Mouse (Mus musculus): ENCODE results near the gene Esp23. TPM values are rescaled to one million over a fixed set of nuclear protein-coding genes. Genes with fewer than 3 reads are reported as not detected.
"Not testable (repeated sequence)": the region's sequence is repeated elsewhere in the genome, so short reads cannot be mapped to it uniquely, and the experiment has no call there.

The Esp23 gene
- not detected in 2 replicates for polyA plus RNA-seq (2012; rRNA removed)
- not detected in 2 replicates for polyA plus RNA-seq (2014; fragmentation: Nextera tagmentation; extraction: Ambion mirVana)

GRCm38 (mm10) chr17:39076937-39077336 is at the start of gene Esp23:
TSS of gene Esp23 (minus strand) at chr17:39077037.
- WGBS = 47% methylated on average over 1 of the region's 1 CpGs
- ATAC-seq (ENCODE audit: low FRiP score, low read depth) (no peak), DNase-seq (ENCODE audit: low spot score) (no peak)
- H3K4me1 ChIP-seq (ENCODE audit: control insufficient read depth, insufficient read depth, low read length) = no peaks in the 10 kb centered on the region
- no peaks in the 10 kb centered on the region; the same call in 1 of the 2 replicates for H3K9me3 ChIP-seq (ENCODE audit: control insufficient read depth, low read length)
- H3K27me3 ChIP-seq (ENCODE audit: control insufficient read depth, insufficient read depth, low read length) = no peaks in the 10 kb centered on the region
- H3K27ac ChIP-seq (replicated peaks; ENCODE audit: low read depth, low read length) = no peak within 1 kb of the TSS
- H3K4me2 ChIP-seq (replicated peaks; ENCODE audit: low read depth, low read length, severe bottlenecking) = no peak within 1 kb of the TSS
- no peak for TF ChIP-seq POLR2A (IDR thresholded peaks at IDR 0.05; ENCODE audit: borderline replicate concordance, extremely low read depth, insufficient read depth, insufficient read length)
- H3K4me3 ChIP-seq (replicated peaks; ENCODE audit: low read length) = no peak within 1 kb of the TSS
- no peaks in the 10 kb centered on the region for H3K36me3 ChIP-seq (ENCODE audit: control insufficient read depth, insufficient read depth, low read length)
- no peak within 1 kb of the TSS for H3K9ac ChIP-seq (ENCODE audit: low read depth, low read length, severe bottlenecking)

- not testable (repeated sequence) for H3K27ac ChIP-seq (replicated peaks; ENCODE audit: low read depth, low read length); H3K4me1 ChIP-seq (ENCODE audit: control insufficient read depth, insufficient read depth, low read length); H3K9me3 ChIP-seq (ENCODE audit: control insufficient read depth, low read length); ATAC-seq (ENCODE audit: low FRiP score, low read depth); H3K4me2 ChIP-seq (replicated peaks; ENCODE audit: low read depth, low read length, severe bottlenecking); H3K4me3 ChIP-seq (replicated peaks; ENCODE audit: low read length); H3K36me3 ChIP-seq (ENCODE audit: control insufficient read depth, insufficient read depth, low read length); H3K9ac ChIP-seq (ENCODE audit: low read depth, low read length, severe bottlenecking); H3K27me3 ChIP-seq (ENCODE audit: control insufficient read depth, insufficient read depth, low read length)
- 75% methylated on average over 11 of the region's 11 CpGs for WGBS
- peak; percentile 3 for DNase-seq (ENCODE audit: low spot score)
Measured at GRCm38 (mm10) chr17:39107126-39107525, 30.3 kb upstream of the Esp23 start.

GRCm38 (mm10) chr17:39095034-39095433 is 18.2 kb upstream of the Esp23 start, which contains the start of gene Esp22:
TSS of gene Esp22 (plus strand) at chr17:39095334.
- ATAC-seq (ENCODE audit: low FRiP score, low read depth) (no peak), DNase-seq (ENCODE audit: low spot score) (no peak)
- H3K27me3 ChIP-seq (ENCODE audit: control insufficient read depth, insufficient read depth, low read length) = no peaks in the 10 kb centered on the region
- 95% methylated on average over 1 of the region's 1 CpGs for WGBS
- no peak within 1 kb of the TSS for H3K4me2 ChIP-seq (replicated peaks; ENCODE audit: low read depth, low read length, severe bottlenecking)
- no peaks in the 10 kb centered on the region for H3K36me3 ChIP-seq (ENCODE audit: control insufficient read depth, insufficient read depth, low read length)
- H3K4me3 ChIP-seq (replicated peaks; ENCODE audit: low read length) = no peak within 1 kb of the TSS
- H3K27ac ChIP-seq (replicated peaks; ENCODE audit: low read depth, low read length) = no peak within 1 kb of the TSS
- H3K4me1 ChIP-seq (ENCODE audit: control insufficient read depth, insufficient read depth, low read length) = no peaks in the 10 kb centered on the region
- H3K9ac ChIP-seq (ENCODE audit: low read depth, low read length, severe bottlenecking) = no peak within 1 kb of the TSS
- peaks cover 7% of the 10 kb centered on the region; the same call in 1 of the 2 replicates for H3K9me3 ChIP-seq (ENCODE audit: control insufficient read depth, low read length)
- TF ChIP-seq POLR2A (IDR thresholded peaks at IDR 0.05; ENCODE audit: borderline replicate concordance, extremely low read depth, insufficient read depth, insufficient read length) = no peak

- Histone ChIP-seq H3K27me3 (ENCODE audit: control insufficient read depth, insufficient read depth, low read length) (no peaks in the 10 kb centered on the region), H3K9me3 (ENCODE audit: control insufficient read depth, low read length) (peaks cover 9% of the 10 kb centered on the region), H3K4me3 (replicated peaks; ENCODE audit: low read length) (no peak overlapping the region), H3K4me2 (replicated peaks; ENCODE audit: low read depth, low read length, severe bottlenecking) (no peak overlapping the region), H3K9ac (ENCODE audit: low read depth, low read length, severe bottlenecking) (no peak overlapping the region), H3K27ac (replicated peaks; ENCODE audit: low read depth, low read length) (no peak overlapping the region), H3K36me3 (ENCODE audit: control insufficient read depth, insufficient read depth, low read length) (no peaks in the 10 kb centered on the region), H3K4me1 (ENCODE audit: control insufficient read depth, insufficient read depth, low read length) (no peaks in the 10 kb centered on the region)
- no peak for TF ChIP-seq POLR2A (IDR thresholded peaks at IDR 0.05; ENCODE audit: borderline replicate concordance, extremely low read depth, insufficient read depth, insufficient read length)
- ATAC-seq (ENCODE audit: low FRiP score, low read depth) = no peak
- DNase-seq (ENCODE audit: low spot score) = no peak
Measured at GRCm38 (mm10) chr17:39063641-39064040, 13.2 kb downstream of the Esp23 start.

DNA sequence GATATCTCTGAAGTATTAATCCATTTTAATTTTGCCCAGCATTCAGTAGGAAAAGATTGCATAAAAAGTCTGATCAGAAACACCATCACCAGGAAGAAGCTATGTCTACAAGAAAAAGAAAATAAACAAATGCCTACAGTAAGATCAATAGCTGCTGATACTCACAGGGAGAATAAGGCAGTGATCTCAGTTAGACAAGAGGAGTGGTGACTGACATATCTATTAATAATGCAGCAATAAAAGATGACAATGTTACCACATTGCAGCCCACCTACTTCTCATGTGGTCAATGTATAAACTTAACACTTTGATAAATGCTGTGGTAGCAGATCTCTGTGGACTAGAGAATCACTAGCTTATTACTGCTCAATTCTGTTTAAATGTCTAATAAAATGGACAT is 33.6 kb downstream of the Esp23 start, which contains the start of gene Gm21903:
TSS of gene Gm21903 (minus strand) at position 101 of the 400 bp plus-strand sequence.
- H3K27ac ChIP-seq (replicated peaks; ENCODE audit: low read depth, low read length) = no peak within 1 kb of the TSS
- TF ChIP-seq POLR2A (IDR thresholded peaks at IDR 0.05; ENCODE audit: borderline replicate concordance, extremely low read depth, insufficient read depth, insufficient read length) = no peak
- no peaks in the 10 kb centered on the region for H3K36me3 ChIP-seq (ENCODE audit: control insufficient read depth, insufficient read depth, low read length)
- no peak for DNase-seq (ENCODE audit: low spot score)
- H3K4me1 ChIP-seq (ENCODE audit: control insufficient read depth, insufficient read depth, low read length) = no peaks in the 10 kb centered on the region
- H3K9ac ChIP-seq (ENCODE audit: low read depth, low read length, severe bottlenecking) = no peak within 1 kb of the TSS
- H3K4me2 ChIP-seq (replicated peaks; ENCODE audit: low read depth, low read length, severe bottlenecking) = no peak within 1 kb of the TSS
- no peak within 1 kb of the TSS for H3K4me3 ChIP-seq (replicated peaks; ENCODE audit: low read length)
- H3K9me3 ChIP-seq (ENCODE audit: control insufficient read depth, low read length) = no peaks in the 10 kb centered on the region; the same call in 1 of the 2 replicates
- no peak for ATAC-seq (ENCODE audit: low FRiP score, low read depth)
- H3K27me3 ChIP-seq (ENCODE audit: control insufficient read depth, insufficient read depth, low read length) = no peaks in the 10 kb centered on the region

- DNase-seq (ENCODE audit: low spot score); H3K4me1 ChIP-seq (ENCODE audit: control insufficient read depth, insufficient read depth, low read length); ATAC-seq (ENCODE audit: low FRiP score, low read depth); H3K36me3 ChIP-seq (ENCODE audit: control insufficient read depth, insufficient read depth, low read length); H3K4me3 ChIP-seq (replicated peaks; ENCODE audit: low read length); H3K27me3 ChIP-seq (ENCODE audit: control insufficient read depth, insufficient read depth, low read length); H3K9ac ChIP-seq (ENCODE audit: low read depth, low read length, severe bottlenecking); H3K4me2 ChIP-seq (replicated peaks; ENCODE audit: low read depth, low read length, severe bottlenecking); H3K27ac ChIP-seq (replicated peaks; ENCODE audit: low read depth, low read length); H3K9me3 ChIP-seq (ENCODE audit: control insufficient read depth, low read length): not testable (repeated sequence)
- WGBS = 89% methylated on average over 3 of the region's 3 CpGs
Measured at GRCm38 (mm10) chr17:39036395-39036794, 40.4 kb downstream of the Esp23 start, which contains the start of gene Esp24. TSS of gene Esp24 (plus strand) at chr17:39036695.

Other genes with a start within 250 kb of the Esp23 start
- not detected in 2 replicates for gene Esp24, start 40.3 kb downstream of the Esp23 start, polyA plus RNA-seq (2012; rRNA removed)
- not detected in 2 replicates for gene Esp24, start 40.3 kb downstream of the Esp23 start, polyA plus RNA-seq (2014; fragmentation: Nextera tagmentation; extraction: Ambion mirVana)
- not detected in 2 replicates for gene Gm21903, start 33.7 kb downstream of the Esp23 start, polyA plus RNA-seq (2012; rRNA removed)
- not detected in 2 replicates for gene Gm21903, start 33.7 kb downstream of the Esp23 start, polyA plus RNA-seq (2014; fragmentation: Nextera tagmentation; extraction: Ambion mirVana)
- not detected in 2 replicates for gene Esp22, start 18.3 kb upstream of the Esp23 start, polyA plus RNA-seq (2012; rRNA removed)
- gene Esp22, start 18.3 kb upstream of the Esp23 start, polyA plus RNA-seq (2014; fragmentation: Nextera tagmentation; extraction: Ambion mirVana) = not detected in 2 replicates